Mouse (Mus musculus) hindbrain, embryonic 12.5 days (tissue): Measurements from ENCODE around the gene Zc3hc1. TPM values are rescaled to one million over a fixed set of nuclear protein-coding genes. Genes with fewer than 3 reads are reported as not detected.

Source experiments
- ATAC-seq: fragments of 200-750 bp; cut with Nextera tagmentation; 2 replicates; pipeline ENCODE4 v1.8.0; 2017; ENCODE audit warnings: moderate TSS enrichment; ENCODE audit not compliant: low FRiP score
- H3K27ac ChIP-seq: fragments of 300-500 bp; sonication (generic); 2 replicates; pipeline ENCODE4 v1.5.1; 2016; ENCODE audit warnings: mild to moderate bottlenecking
- H3K27me3 ChIP-seq: fragments of 300-500 bp; sonication (generic); 2 replicates; pipeline ENCODE4 v1.6.1; 2016; ENCODE audit warnings: mild to moderate bottlenecking
- H3K36me3 ChIP-seq: fragments of 300-500 bp; sonication (generic); 2 replicates; pipeline ENCODE4 v1.6.1; 2016; ENCODE audit warnings: mild to moderate bottlenecking
- H3K4me1 ChIP-seq: fragments of 300-500 bp; sonication (generic); 2 replicates; pipeline ENCODE4 v1.6.1; 2016
- H3K4me2 ChIP-seq: fragments of 300-500 bp; sonication (generic); replicated peaks from 2 replicates; pipeline ENCODE4 v1.6.1; 2016; ENCODE audit warnings: mild to moderate bottlenecking
- H3K4me3 ChIP-seq: fragments of 300-500 bp; sonication (generic); 2 replicates; pipeline ENCODE4 v1.5.1; 2016; ENCODE audit warnings: mild to moderate bottlenecking
- H3K9ac ChIP-seq: fragments of 300-500 bp; sonication (generic); 2 replicates; pipeline ENCODE4 v1.6.1; 2016; ENCODE audit warnings: mild to moderate bottlenecking, moderate library complexity
- H3K9me3 ChIP-seq: fragments of 300-500 bp; sonication (generic); replicated peaks from 2 replicates; pipeline ENCODE4 v1.6.1; 2016; ENCODE audit warnings: mild to moderate bottlenecking
- WGBS: fragments of 180-500 bp; shearing (Covaris S2); methylation state at CpG from one replicate; pipeline ENCODE4 v1.1.7; 2016; 5-methylcytosine and 5-hydroxymethylcytosine counted together
- polyA plus RNA-seq: library from polyadenylated mRNA; unstranded; fragments of >200 nt; fragmentation: Nextera tagmentation; extraction: Ambion mirVana; gene quantifications from 2 replicates; pipeline ENCODE4 v1.2.1, GENCODE M21; 2016

Zc3hc1 gene
- polyA plus RNA-seq, 1 experiment from 2014 or later = 67.6 TPM

GRCm38 (mm10) chr6:30363808-30364207 is 27.0 kb downstream of the Zc3hc1 start:
- no peak for ATAC-seq
- Histone ChIP-seq H3K27ac (no peak overlapping the region), H3K4me2 (no peak overlapping the region), H3K36me3 (peaks cover 48% of the 10 kb centered on the region), H3K9me3 (no peaks in the 10 kb centered on the region), H3K4me3 (no peak overlapping the region), H3K9ac (no peak overlapping the region), H3K4me1 (no peaks in the 10 kb centered on the region), H3K27me3 (no peaks in the 10 kb centered on the region)
- 50% methylated on average over 5 of the region's 5 CpGs for WGBS

- Histone ChIP-seq H3K4me1 (no peaks in the 10 kb centered on the region), H3K4me3 (no peak overlapping the region), H3K9me3 (no peaks in the 10 kb centered on the region), H3K36me3 (peaks cover 15% of the 10 kb centered on the region), H3K27me3 (no peaks in the 10 kb centered on the region), H3K4me2 (no peak overlapping the region), H3K9ac (no peak overlapping the region), H3K27ac (no peak overlapping the region)
- 77% methylated on average over 12 of the region's 12 CpGs for WGBS
- no peak for ATAC-seq
Observed at GRCm38 (mm10) chr6:30359762-30360509, 30.9 kb downstream of the Zc3hc1 start.

GRCm38 (mm10) chr6:30357561-30358177 is 33.2 kb downstream of the Zc3hc1 start:
- peak; percentile 76 for ATAC-seq

GRCm38 (mm10) chr6:30356680-30357079 is 34.1 kb downstream of the Zc3hc1 start:
- Histone ChIP-seq H3K36me3 (no peaks in the 10 kb centered on the region), H3K27me3 (no peaks in the 10 kb centered on the region), H3K9me3 (no peaks in the 10 kb centered on the region), H3K4me3 (no peak overlapping the region), H3K27ac (no peak overlapping the region), H3K4me2 (no peak overlapping the region), H3K9ac (no peak overlapping the region), H3K4me1 (no peaks in the 10 kb centered on the region)
- ATAC-seq = no peak
- WGBS = 87% methylated on average over 12 of the region's 12 CpGs

More at GRCm38 (mm10) chr6:30357561-30358177, 33.2 kb downstream of the Zc3hc1 start:
- WGBS = 19% methylated on average over 9 of the region's 9 CpGs
- H3K27me3 ChIP-seq = no peaks in the 10 kb centered on the region
- H3K36me3 ChIP-seq = no peaks in the 10 kb centered on the region
- H3K27ac ChIP-seq = no peak overlapping the region
- no peaks in the 10 kb centered on the region for H3K9me3 ChIP-seq
- no peak overlapping the region for H3K4me3 ChIP-seq
- H3K9ac ChIP-seq = no peak overlapping the region
- no peak overlapping the region for H3K4me2 ChIP-seq
- H3K4me1 ChIP-seq = no peaks in the 10 kb centered on the region

- H3K9ac ChIP-seq = no peak overlapping the region
- H3K36me3 ChIP-seq = no peaks in the 10 kb centered on the region
- 77% methylated on average over 5 of the region's 5 CpGs for WGBS
- H3K4me1 ChIP-seq = no peaks in the 10 kb centered on the region
- ATAC-seq = no peak
- H3K27me3 ChIP-seq = no peaks in the 10 kb centered on the region
- H3K9me3 ChIP-seq = no peaks in the 10 kb centered on the region
- no peak overlapping the region for H3K4me3 ChIP-seq
- no peak overlapping the region for H3K4me2 ChIP-seq
- H3K27ac ChIP-seq = no peak overlapping the region
Observed at GRCm38 (mm10) chr6:30356161-30356560, 34.7 kb downstream of the Zc3hc1 start.

GRCm38 (mm10) chr6:30355701-30356100 is 35.1 kb downstream of the Zc3hc1 start:
- H3K27ac ChIP-seq = no peak overlapping the region
- no peak overlapping the region for H3K9ac ChIP-seq
- H3K4me1 ChIP-seq = no peaks in the 10 kb centered on the region
- no peak for ATAC-seq
- H3K27me3 ChIP-seq = no peaks in the 10 kb centered on the region
- no peak overlapping the region for H3K4me3 ChIP-seq
- WGBS = 90% methylated on average over 8 of the region's 8 CpGs
- no peak overlapping the region for H3K4me2 ChIP-seq
- H3K36me3 ChIP-seq = no peaks in the 10 kb centered on the region
- no peaks in the 10 kb centered on the region for H3K9me3 ChIP-seq

GRCm38 (mm10) chr6:30354760-30355159 is 36.1 kb downstream of the Zc3hc1 start:
- Histone ChIP-seq H3K4me1 (no peaks in the 10 kb centered on the region), H3K36me3 (no peaks in the 10 kb centered on the region), H3K4me3 (no peak overlapping the region), H3K27ac (no peak overlapping the region), H3K27me3 (no peaks in the 10 kb centered on the region), H3K9me3 (no peaks in the 10 kb centered on the region), H3K9ac (no peak overlapping the region), H3K4me2 (no peak overlapping the region)
- no peak for ATAC-seq
- WGBS = 47% methylated on average over 5 of the region's 5 CpGs

- H3K27me3 ChIP-seq = no peaks in the 10 kb centered on the region
- no peak overlapping the region for H3K27ac ChIP-seq
- H3K36me3 ChIP-seq = no peaks in the 10 kb centered on the region
- no peak overlapping the region for H3K9ac ChIP-seq
- no peak overlapping the region for H3K4me2 ChIP-seq
- WGBS = 73% methylated on average over 8 of the region's 8 CpGs
- no peak for ATAC-seq
- H3K4me3 ChIP-seq = no peak overlapping the region
- H3K9me3 ChIP-seq = no peaks in the 10 kb centered on the region
- H3K4me1 ChIP-seq = no peaks in the 10 kb centered on the region
Observed at GRCm38 (mm10) chr6:30353661-30354060, 37.2 kb downstream of the Zc3hc1 start.

GRCm38 (mm10) chr6:30352762-30353161 is 38.1 kb downstream of the Zc3hc1 start:
- Histone ChIP-seq H3K27me3 (no peaks in the 10 kb centered on the region), H3K36me3 (no peaks in the 10 kb centered on the region), H3K9ac (no peak overlapping the region), H3K9me3 (no peaks in the 10 kb centered on the region), H3K4me2 (no peak overlapping the region), H3K4me1 (no peaks in the 10 kb centered on the region), H3K4me3 (no peak overlapping the region), H3K27ac (no peak overlapping the region)
- WGBS = 49% methylated on average over 8 of the region's 8 CpGs
- ATAC-seq = no peak

GRCm38 (mm10) chr6:30351290-30351689 is 39.5 kb downstream of the Zc3hc1 start:
- Histone ChIP-seq H3K9ac (no peak overlapping the region), H3K27ac (no peak overlapping the region), H3K4me1 (no peaks in the 10 kb centered on the region), H3K27me3 (no peaks in the 10 kb centered on the region), H3K9me3 (no peaks in the 10 kb centered on the region), H3K4me2 (no peak overlapping the region), H3K36me3 (no peaks in the 10 kb centered on the region), H3K4me3 (no peak overlapping the region)
- ATAC-seq = no peak
- 83% methylated on average over 9 of the region's 9 CpGs for WGBS

- Histone ChIP-seq H3K9me3 (no peaks in the 10 kb centered on the region), H3K27ac (no peak overlapping the region), H3K4me1 (no peaks in the 10 kb centered on the region), H3K4me2 (no peak overlapping the region), H3K27me3 (no peaks in the 10 kb centered on the region), H3K36me3 (no peaks in the 10 kb centered on the region), H3K4me3 (no peak overlapping the region), H3K9ac (no peak overlapping the region)
- no peak for ATAC-seq
- WGBS = 88% methylated on average over 4 of the region's 4 CpGs
Observed at GRCm38 (mm10) chr6:30347288-30347801, 43.5 kb downstream of the Zc3hc1 start.

GRCm38 (mm10) chr6:30346737-30347136 is 44.1 kb downstream of the Zc3hc1 start:
- ATAC-seq = no peak
- no peak overlapping the region for H3K27ac ChIP-seq
- H3K27me3 ChIP-seq = no peaks in the 10 kb centered on the region
- no peaks in the 10 kb centered on the region for H3K36me3 ChIP-seq
- no peaks in the 10 kb centered on the region for H3K4me1 ChIP-seq
- H3K4me3 ChIP-seq = no peak overlapping the region
- no peaks in the 10 kb centered on the region for H3K9me3 ChIP-seq
- no peak overlapping the region for H3K4me2 ChIP-seq
- no peak overlapping the region for H3K9ac ChIP-seq
- WGBS = 81% methylated on average over 6 of the region's 6 CpGs

- Histone ChIP-seq H3K4me1 (no peaks in the 10 kb centered on the region), H3K9ac (no peak overlapping the region), H3K27me3 (no peaks in the 10 kb centered on the region), H3K4me2 (no peak overlapping the region), H3K36me3 (no peaks in the 10 kb centered on the region), H3K9me3 (no peaks in the 10 kb centered on the region), H3K27ac (no peak overlapping the region), H3K4me3 (no peak overlapping the region)
- no peak for ATAC-seq
- 86% methylated on average over 6 of the region's 6 CpGs for WGBS
Observed at GRCm38 (mm10) chr6:30344032-30344431, 46.8 kb downstream of the Zc3hc1 start.
